Mouse (Mus musculus) mouse embryonic stem cell (cell line): ENCODE measurements around the gene Nsun5.
"Not testable (repeated sequence)": the region's sequence is repeated elsewhere in the genome, so short reads cannot be mapped to it uniquely, and the experiment has no call there.

Source experiments
- in situ Hi-C, 2 experiments: fragments of 300-500 bp; cut with MboI; formaldehyde crosslinking; loops; 1 replicate in 1 of 2; 3 replicates in 1 of 2; pipeline ENCODE4 v1.14.3; 2019 to 2020; ENCODE audit warnings: low sequenced_read_pairs in 2 of 2, low pct_unique_long_range_greater_than_20kb in 1 of 2, mixed read lengths in 1 of 2; ENCODE audit not compliant: unreplicated experiment in 1 of 2

Gene Nsun5

DNA sequence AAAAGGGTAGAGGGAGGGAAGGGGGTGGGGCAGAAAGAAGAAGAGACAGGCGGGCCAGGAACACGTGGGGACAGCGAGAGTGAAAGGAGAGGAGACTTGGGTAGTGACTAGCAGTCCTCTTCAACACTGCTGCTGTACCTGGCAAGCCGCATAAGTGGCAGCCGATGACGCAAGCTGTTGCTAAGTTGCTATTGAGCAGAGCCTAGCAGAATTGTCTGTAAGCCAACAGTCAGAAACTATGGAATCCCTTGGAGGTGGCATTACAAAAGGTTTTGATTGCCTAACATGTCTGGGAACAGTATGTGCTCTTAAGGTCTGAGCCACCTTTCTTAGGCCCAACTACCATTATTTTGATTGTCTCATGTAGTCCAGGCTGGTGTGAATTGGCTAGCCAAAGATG, 1.4 kb upstream of the Nsun5 start:
- in situ Hi-C loops, result no loop called here

DNA sequence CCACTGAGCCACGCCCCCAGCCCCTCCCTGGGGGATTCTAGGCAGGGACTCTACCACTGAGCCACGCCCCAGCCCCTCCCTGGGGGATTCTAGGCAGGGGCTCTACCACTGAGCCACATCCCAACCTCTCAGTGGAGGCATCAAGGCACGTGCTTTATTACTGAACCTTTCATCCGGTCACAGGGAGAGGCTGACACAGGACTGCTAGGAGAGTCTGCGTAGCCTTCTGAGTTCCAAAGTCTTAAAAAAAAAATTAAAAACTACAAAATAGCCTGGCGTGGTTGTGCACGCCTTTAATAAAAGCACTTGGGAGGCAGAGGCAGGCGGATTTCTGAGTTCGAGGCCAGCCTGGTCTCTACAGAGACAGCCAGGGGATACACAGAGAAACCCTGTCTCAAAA, 557 bp upstream of the Nsun5 start:
- in situ Hi-C loops, result not testable (repeated sequence)

DNA sequence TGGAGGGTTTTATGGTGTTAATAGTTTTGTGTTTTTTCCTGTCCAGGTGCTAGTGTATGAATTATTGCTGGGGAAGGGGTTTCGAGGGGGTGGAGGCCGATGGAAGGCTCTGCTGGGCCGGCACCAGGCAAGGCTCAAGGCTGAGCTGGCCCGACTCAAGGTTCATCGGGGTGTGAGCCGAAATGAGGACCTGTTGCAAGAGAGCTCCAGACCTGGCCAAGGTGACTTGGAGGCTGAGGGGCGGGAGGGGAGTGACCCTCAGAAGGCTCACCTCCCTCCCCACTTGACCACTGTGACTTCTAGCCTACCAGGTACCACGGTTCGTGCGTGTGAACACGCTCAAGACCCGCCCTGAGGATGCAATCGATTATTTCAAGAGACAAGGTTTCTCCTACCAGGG, 1.4 kb downstream of the Nsun5 start:
- in situ Hi-C loops, result no loop called here

DNA sequence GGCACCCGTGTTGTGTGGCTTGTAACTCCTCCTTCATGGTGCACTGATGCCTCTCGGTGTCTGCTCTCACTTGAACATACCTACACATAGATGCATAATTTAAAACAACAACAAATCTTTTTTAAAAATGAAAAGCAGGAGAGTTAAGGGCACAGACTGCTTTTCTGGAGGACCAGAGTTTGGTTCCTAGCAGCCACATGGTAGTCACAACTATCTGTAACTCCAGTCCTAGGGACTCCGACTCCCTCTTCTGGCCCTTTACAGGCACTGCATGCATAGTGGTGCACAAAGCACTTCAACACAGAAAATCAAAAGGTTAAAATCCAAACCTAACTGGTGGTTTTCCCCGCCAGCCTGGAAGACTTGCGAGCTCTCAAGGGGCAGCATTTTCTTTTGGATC, 3.8 kb downstream of the Nsun5 start:
- in situ Hi-C loops, result no loop called here

DNA sequence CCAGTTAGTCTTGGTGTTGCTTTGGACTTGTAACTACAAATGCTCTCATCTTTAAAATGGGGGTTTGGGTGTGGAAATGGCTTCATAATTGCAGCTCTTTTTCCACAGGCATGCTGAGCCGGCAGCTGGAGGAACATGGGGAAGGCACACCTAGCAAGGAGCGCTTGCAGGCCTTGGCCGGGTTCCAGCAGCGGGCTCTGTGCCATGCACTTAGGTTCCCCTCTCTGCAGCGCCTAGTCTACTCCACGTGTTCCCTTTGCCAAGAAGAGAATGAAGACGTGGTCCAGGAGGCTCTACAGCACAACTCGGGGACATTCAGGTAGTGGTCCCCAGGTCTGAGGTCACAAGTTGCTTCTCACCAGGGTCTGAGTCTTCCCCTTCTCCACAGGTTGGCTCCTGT, 5.4 kb downstream of the Nsun5 start:
- in situ Hi-C loops, result no loop called here

DNA sequence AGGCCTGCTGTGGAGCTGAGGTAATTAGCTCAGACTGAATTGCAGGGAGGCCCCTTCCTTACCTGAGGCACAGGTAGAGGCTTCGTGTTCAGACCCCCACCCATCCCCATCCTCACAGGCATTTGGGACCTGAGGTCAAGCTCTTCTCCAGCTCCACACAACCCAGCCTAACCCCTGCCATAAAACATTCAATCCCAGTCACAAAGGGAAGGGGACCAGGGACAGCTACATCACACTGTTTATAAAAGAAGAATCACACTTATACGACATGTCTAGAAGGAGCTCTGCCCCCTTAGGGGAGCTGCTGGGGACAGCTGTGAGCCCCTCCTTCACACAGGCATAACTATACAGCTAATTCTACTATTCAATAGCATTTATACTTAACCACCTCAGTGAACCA, 6.6 kb downstream of the Nsun5 start:
- in situ Hi-C loops, result no loop called here

DNA sequence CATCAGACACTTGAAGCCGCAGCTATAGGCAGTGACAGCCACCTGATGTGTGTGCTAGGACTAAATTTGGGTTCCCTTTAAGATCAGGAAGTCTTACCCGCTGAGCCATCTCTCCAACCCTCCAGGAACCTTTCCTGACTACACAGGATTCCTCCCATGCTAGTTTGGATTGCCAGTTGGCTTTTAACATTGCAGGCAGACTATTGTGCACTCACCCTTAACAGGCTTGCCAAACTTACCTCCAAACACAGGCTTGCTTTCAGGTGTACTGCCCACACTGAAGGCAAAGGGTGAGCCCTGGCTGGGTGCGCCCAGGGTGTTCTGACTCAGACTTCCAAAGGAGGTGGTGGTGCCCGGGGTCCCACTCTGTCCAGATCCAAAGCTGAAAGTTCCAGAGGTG, 10.9 kb downstream of the Nsun5 start:
- in situ Hi-C loops, result no loop called here

DNA sequence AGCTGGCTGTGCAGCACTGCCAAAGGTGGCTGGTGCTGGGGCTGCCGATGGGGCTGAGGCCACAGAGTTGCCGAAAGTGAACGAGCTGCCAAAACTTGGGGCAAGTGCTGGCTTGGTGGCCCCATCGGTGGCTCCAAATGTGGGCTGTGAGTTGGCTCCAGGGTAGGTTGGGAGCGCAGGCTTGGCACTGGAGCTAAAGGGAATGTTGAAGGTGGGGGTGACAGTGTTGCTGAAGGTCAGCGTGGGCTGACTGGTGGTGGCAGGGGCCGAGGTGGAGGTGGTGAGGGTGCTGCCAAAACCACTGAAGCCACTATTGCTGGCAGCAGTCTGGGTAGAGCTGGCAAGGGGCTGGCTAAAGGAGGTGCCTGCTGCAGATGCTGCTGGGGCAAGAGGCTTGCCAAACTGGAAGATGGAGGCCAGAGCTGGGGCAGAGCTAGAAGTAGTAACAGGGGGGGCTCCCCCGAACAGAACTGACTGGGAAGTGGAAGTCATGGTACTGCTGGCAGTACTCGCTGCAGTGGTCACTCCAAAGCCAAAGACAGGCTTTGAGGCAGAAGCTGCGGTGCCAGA, 11.7 kb downstream of the Nsun5 start:
- in situ Hi-C loops, result no loop called here

DNA sequence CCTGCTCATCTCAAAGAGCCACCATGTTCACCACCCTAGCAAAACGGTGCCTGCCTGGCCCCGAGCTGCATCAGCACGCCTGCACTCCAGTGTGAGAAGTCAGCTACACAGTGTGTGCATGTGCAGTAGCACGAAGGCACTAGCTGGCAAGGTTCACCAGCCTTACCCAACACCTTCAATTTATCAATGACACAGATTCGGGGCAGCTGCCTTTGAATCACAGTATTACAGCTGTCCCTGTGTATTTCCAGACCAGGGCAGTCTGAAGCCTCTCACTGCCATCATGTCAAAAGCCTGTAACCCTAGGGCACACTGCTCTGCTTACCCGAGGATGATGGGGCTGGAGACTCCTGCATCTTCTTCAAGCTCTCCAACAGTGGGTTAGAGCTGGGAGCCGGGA, 13.0 kb downstream of the Nsun5 start:
- in situ Hi-C loops, result no loop called here

DNA sequence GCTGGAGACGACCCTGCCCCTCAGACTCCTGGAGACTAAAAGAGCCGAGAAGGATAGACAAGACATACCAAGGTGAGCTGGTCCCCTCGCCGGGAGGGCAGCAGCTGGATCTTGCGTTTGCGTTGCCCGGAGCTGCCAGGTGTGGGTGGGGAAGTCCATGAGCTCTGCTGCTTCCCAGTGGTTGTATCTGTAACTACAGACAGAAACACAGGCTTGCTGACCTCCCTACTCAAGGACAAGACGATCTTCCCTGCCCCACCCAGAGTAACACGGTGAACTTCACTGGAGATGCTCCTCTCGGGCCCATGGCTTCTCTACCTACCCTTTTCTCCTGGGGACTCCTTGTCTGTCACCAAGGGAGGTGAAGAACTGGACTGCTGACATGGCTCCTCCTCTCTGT, 14.0 kb downstream of the Nsun5 start:
- in situ Hi-C loops, result no loop called here

DNA sequence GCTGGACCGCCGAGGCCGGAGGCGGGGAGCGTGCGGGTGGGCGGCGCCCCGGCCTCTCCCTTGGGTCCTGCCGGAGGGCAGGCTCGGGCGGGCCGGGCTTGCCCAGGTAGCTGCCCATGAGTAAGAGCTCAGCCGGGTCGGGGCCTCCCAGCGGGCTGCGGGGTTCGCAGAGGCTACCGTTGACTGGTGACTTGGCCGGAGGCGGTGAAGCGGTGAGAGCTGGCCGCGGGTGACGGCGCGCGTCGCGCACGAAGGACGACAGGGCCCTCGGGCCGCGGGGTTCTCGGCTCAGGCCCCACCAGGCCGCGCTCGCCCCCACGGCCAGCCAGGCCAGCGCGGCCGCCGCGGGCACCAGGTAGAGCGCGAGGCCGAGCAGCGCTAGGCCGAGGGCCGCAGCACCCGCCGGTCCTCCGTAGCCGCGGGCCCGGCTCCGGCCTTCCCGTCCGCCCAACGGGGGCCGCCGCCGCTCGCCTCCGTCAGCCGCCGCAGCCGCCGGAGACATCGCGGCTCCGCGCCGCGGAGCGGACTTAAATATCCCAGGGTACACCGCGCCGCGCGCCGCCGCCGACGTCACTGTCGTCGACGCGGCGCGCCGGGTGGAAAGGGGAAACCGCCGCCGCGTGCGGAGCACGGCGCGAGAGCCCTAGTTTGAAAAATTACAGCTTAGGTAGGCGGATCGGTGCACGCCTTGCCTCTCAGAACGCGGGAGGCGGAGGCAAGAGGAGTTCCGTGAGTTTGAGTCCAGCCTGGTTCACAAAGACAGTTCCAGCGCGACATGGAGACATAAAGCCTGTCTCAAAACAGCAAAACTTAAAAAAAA, 24.5 kb downstream of the Nsun5 start, which contains the start of gene Pom121:
Gene Pom121 (minus strand): TSS at position 543 of the 820 bp plus-strand sequence.
- in situ Hi-C loops, result no loop called here

DNA sequence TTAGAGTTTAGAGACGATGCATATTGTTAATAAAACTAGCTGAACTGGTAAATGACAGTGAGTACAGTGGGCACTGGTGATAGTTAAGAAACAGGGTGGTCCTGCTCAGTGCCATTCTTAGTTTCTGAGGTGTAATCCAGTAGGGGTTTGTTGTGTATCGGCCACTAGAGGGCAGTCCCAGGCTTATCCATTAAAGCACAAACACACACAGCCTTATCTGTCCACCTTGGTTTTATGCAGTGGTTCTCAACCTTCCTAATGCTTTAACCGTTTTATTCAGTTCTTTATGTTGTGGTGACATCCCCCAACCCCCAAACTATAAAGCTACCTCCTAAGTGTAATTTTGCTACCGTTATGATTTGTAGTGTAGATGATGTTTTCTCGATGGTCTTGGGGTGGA, 26.1 kb downstream of the Nsun5 start:
- in situ Hi-C loops, result no loop called here

DNA sequence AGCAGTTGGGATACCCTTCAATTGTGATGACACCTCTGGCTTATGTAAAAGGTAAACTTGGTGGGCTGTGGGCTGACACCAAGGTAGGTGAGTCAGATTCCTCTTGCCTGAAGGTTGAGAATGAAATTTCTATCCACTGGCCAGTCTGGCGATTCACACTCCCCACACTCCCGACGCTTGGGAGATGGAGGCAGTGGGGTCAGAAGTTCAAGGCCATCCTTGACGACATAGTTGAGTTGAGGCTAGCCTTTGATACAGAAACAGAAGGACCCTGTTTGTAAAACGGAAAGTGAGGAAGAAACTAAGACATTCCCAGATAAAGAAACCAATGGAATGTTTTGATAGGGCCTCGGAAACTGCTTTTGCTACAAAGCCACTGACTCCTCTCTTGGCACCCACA, 29.6 kb downstream of the Nsun5 start:
- in situ Hi-C loops, result no loop called here

DNA sequence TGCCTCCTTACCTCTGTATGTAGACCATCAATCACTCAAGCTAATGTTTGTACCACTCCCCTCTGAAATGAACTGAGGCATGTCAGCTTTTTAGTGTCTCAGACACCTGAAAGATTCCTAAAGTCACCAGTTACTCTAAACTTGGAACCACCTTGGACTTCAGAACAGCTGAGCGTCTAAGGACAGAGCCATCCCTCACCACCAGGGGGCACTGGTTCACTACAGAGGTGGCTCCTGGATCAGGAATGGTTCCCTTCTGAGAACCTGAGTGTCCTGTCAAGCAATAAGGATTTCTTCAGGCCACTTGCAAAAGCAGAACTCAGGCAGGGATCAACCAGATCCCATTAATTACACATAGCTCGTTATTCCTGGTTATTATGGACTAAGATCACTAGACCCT, 30.5 kb downstream of the Nsun5 start:
- in situ Hi-C loops, result loop anchor here (5.0 to 25.0 kb wide), 3 partner anchors 92 to 362 kb away; no protein-coding TSS in a partner anchor

DNA sequence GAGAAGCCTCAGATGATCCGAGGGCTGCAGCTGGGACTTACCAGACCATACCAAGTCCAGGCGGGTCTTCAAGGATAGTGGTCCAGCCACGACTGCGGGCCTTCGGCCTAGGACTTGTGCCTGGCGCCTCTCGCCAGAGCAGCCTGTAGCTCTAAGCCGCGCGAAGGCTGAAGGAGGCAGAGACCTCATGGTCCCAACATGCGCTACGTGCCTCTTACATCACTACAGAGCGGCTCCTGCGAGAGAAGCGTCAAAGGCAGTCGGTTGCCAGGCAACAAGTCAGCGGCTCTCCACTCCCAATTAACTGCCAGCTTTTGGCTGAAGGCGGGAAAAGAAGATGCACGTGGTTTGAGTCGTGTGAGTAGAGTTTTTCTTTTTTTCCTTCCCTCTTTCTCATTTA, 34.9 kb downstream of the Nsun5 start:
- in situ Hi-C loops, result loop anchor here (5.0 to 25.0 kb wide), 3 partner anchors 88 to 358 kb away; no protein-coding TSS in a partner anchor

DNA sequence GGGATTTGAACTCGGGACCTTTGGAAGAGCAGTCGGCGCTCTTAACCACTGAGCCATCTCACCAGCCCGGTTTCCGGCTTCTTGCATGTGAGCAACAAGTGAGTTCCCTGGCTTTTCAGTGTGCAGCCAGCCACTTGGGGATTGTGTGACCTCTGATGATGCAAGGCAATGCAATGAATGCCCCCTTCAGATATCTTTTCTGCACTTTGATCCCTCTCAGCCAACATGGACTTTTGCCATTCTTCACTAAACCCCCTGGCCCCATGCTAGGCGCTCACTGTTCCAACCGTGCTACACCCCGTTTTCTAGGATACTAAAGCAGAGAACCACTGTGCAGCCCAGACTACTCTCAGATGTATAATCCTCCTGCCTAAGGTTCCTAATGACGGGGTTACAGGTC, 35.7 kb downstream of the Nsun5 start:
- in situ Hi-C loops, result loop anchor here (10.0 to 25.0 kb wide), 2 partner anchors 209 to 357 kb away; no protein-coding TSS in a partner anchor

DNA sequence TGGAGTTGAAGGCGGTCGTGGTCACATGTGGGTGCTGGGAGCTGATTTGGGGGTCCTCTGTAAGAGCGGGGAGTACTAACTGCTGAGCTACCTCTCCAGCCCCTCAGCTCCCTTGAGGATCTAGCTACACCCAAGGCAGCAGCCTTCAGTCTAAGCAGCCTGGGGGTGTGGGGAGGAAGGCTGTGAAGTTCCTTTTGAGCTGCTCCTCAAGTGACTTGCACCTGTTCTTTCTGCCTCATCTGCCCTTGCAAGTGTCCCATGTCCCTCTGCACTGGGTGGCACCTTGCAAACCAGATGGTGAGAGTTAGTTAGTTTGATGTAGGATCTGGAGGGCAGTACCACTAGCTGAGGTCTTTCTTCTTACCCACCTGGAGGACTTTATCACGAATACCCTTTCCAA, 38.4 kb downstream of the Nsun5 start:
- in situ Hi-C loops, result loop anchor here (10.0 to 25.0 kb wide), 2 partner anchors 207 to 354 kb away; no protein-coding TSS in a partner anchor

DNA sequence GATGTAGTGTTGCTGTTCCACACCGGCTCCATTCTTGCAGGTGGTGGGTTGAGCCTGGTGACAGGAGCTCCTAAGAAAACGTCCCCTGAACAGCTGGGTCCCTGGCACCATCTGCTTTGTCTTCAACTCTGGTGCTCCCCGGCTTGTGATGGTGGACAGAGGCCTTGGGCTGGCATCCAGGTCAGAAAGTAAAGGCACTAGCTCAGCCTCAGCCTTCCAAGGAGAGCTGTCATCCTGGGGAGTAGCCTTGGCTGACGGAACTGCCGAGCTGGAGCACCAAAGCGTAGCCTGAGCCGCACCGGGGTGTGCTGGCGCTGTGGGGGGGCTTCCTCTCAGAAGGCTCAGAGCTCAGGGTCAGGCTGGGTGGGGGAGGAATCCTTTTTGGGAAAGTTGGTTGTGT, 40.5 kb downstream of the Nsun5 start:
- in situ Hi-C loops, result loop anchor here in 1 of 2 experiments (25.0 kb wide), 1 partner anchor 352 kb away; no protein-coding TSS in a partner anchor
